Mouse (Mus musculus) neural tube, embryonic 13.5 days (tissue): ENCODE data around the gene Atg4a. TPM values are rescaled to one million over a fixed set of nuclear protein-coding genes. Genes with fewer than 3 reads are reported as not detected.

ENCODE experiments used
- ATAC-seq: fragments of 200-750 bp; cut with Nextera tagmentation; 2 replicates; pipeline ENCODE4 v1.8.0; 2017; ENCODE audit warnings: low read depth, mild to moderate bottlenecking, moderate TSS enrichment, moderate library complexity
- H3K27ac ChIP-seq: fragments of 300-500 bp; sonication (generic); replicated peaks from 2 replicates; pipeline ENCODE4 v1.5.1; 2015; ENCODE audit warnings: moderate library complexity, mild to moderate bottlenecking, inconsistent platforms
- H3K27me3 ChIP-seq: fragments of 300-500 bp; sonication (generic); 2 replicates; pipeline ENCODE4 v1.6.1; 2015; ENCODE audit warnings: mild to moderate bottlenecking, inconsistent platforms
- H3K36me3 ChIP-seq: fragments of 300-500 bp; sonication (generic); 2 replicates; pipeline ENCODE4 v1.6.1; 2015; ENCODE audit warnings: mild to moderate bottlenecking, inconsistent platforms
- H3K4me1 ChIP-seq: fragments of 300-500 bp; sonication (generic); replicated peaks from 2 replicates; pipeline ENCODE4 v1.6.1; 2015; ENCODE audit warnings: inconsistent platforms
- H3K4me2 ChIP-seq: fragments of 300-500 bp; sonication (generic); 2 replicates; pipeline ENCODE4 v1.6.1; 2015; ENCODE audit warnings: inconsistent platforms, mild to moderate bottlenecking, moderate library complexity
- H3K4me3 ChIP-seq: fragments of 300-500 bp; sonication (generic); 2 replicates; pipeline ENCODE4 v1.5.1; 2015; ENCODE audit warnings: mild to moderate bottlenecking, inconsistent platforms
- H3K9ac ChIP-seq: fragments of 300-500 bp; sonication (generic); 2 replicates; pipeline ENCODE4 v1.6.1; 2015; ENCODE audit warnings: moderate library complexity, mild to moderate bottlenecking, inconsistent platforms
- H3K9me3 ChIP-seq: fragments of 300-500 bp; sonication (generic); 2 replicates; pipeline ENCODE4 v1.6.1; 2016; ENCODE audit warnings: inconsistent platforms
- WGBS: fragments of 180-500 bp; shearing (Covaris S2); methylation state at CpG from one replicate; pipeline ENCODE4 v1.1.7; 2015; 5-methylcytosine and 5-hydroxymethylcytosine counted together
- polyA plus RNA-seq: library from polyadenylated mRNA; unstranded; fragments of >200 nt; fragmentation: Nextera tagmentation; extraction: Ambion mirVana; gene quantifications from 2 replicates; pipeline ENCODE4 v1.2.1, GENCODE M21; 2015

Atg4a gene
- polyA plus RNA-seq: 15.2 and 16.9 TPM in 2 replicates

DNA sequence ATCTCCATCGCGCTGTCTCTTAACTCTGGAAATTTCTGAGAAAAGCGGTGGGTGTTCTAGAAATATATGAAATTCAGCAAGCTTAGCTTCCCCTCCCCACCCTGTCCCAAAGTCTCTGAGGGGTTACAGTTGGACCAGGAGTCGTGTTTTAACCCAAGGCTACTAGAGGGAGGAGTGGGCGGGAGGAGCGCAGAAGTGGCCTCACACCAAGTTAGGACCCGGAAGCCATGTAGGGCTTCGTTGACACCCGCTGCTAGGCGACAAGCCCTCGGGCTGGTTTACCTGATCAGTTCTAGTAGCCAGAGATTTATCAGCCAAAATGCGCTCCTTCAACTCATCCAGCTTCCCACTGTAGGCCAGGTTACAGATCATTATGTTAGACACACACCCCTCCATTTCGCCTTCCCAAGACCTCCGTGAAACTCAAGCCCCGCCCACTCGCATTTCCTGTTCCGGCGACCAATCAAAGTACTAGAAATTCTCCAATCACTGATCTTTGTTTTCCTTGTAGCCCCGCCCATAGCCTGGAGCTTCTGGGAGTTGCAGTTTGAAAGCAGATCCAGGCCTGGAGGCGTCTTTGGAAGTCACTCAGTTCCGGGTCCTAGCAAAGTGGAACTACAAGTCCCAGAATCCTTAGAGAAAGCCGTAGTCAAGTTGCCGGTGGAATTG lies at the start of gene Atg4a, which contains the start of gene Psmd10:
Gene Atg4a (plus strand): TSS at position 636 of the 669 bp plus-strand sequence.
Gene Psmd10 (minus strand): TSS at position 457 of the 669 bp plus-strand sequence.
- Histone ChIP-seq H3K27me3 (peaks cover 28% of the 10 kb centered on the region), H3K4me2 (peak within 1 kb of the TSS; percentile 57), H3K27ac (no peak within 1 kb of the TSS), H3K9ac (peak within 1 kb of the TSS; percentile 65), H3K9me3 (no peaks in the 10 kb centered on the region), H3K4me3 (peak within 1 kb of the TSS; percentile 51), H3K4me1 (peaks cover 9% of the 10 kb centered on the region; the same call in 1 of the 2 replicates), H3K36me3 (no peaks in the 10 kb centered on the region)
- peak; percentile 98 for ATAC-seq
- 16% methylated on average over 23 of the region's 23 CpGs for WGBS

DNA sequence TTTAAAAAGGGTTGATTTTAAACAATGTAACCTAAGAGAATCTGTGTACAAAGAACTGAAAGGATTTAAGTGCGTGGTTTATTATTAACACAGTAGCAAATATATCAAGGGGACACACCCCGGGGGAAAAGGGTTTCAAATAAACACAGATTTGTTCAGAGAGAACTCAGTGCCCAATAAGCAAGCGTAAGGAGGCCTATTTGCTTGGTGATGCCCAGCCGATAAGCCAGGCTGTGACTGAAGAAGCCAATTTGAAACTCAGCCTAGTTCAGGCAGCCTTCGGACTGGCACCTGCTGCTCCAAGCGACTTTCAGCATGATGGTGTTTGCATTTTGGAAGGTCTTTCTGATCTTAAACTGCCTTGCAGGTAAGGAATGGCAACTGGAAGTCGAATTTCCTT lies 49.3 kb upstream of the Atg4a start, which contains the start of gene Vsig1:
Gene Vsig1 (plus strand): TSS at position 249 of the 400 bp plus-strand sequence.
- H3K4me3 ChIP-seq: no peak within 1 kb of the TSS
- 65% methylated on average over 7 of the region's 7 CpGs for WGBS
- H3K4me1 ChIP-seq: no peaks in the 10 kb centered on the region
- no peak within 1 kb of the TSS for H3K4me2 ChIP-seq
- H3K9ac ChIP-seq: no peak within 1 kb of the TSS
- ATAC-seq: no peak
- H3K36me3 ChIP-seq: no peaks in the 10 kb centered on the region
- H3K27ac ChIP-seq: no peak within 1 kb of the TSS
- H3K9me3 ChIP-seq: no peaks in the 10 kb centered on the region
- peaks cover 39% of the 10 kb centered on the region for H3K27me3 ChIP-seq

DNA sequence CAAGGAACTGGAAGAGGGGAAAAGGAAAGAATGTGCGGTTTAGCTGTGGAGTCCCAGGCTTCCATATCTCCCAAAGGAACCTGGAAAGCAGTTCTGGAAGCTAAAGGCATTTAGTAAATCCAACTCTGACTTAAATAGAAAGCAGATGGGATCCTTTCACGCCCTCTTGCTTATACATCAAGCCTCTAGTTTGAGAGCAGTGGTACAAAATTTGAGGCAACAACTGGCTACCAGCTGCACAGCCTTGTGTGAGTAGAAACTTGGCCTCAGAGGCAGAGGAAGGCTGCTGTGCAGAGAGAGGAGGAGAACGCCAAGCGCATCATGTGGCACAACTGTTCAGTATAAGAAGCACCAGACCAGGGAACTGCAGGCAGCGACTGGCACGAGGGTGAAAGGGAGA lies 35.4 kb upstream of the Atg4a start:
- Histone ChIP-seq H3K27ac (no peak overlapping the region), H3K4me3 (no peak overlapping the region), H3K9ac (no peak overlapping the region), H3K27me3 (peaks cover 72% of the 10 kb centered on the region), H3K9me3 (no peaks in the 10 kb centered on the region), H3K4me1 (no peaks in the 10 kb centered on the region), H3K4me2 (no peak overlapping the region), H3K36me3 (no peaks in the 10 kb centered on the region)
- ATAC-seq: no peak
- WGBS: 86% methylated on average over 6 of the region's 6 CpGs

- ATAC-seq: no peak
- H3K9me3 ChIP-seq: no peaks in the 10 kb centered on the region
- WGBS: 59% methylated on average over 3 of the region's 3 CpGs
- no peak overlapping the region for H3K27ac ChIP-seq
- peaks cover 74% of the 10 kb centered on the region for H3K27me3 ChIP-seq
- H3K36me3 ChIP-seq: no peaks in the 10 kb centered on the region
- no peak overlapping the region for H3K4me3 ChIP-seq
- H3K4me1 ChIP-seq: no peaks in the 10 kb centered on the region
- no peak overlapping the region for H3K9ac ChIP-seq
- no peak overlapping the region for H3K4me2 ChIP-seq
Observed at GRCm38 (mm10) chrX:140932066-140932465, 24.6 kb upstream of the Atg4a start.

- Histone ChIP-seq H3K9ac (no peak overlapping the region), H3K36me3 (no peaks in the 10 kb centered on the region), H3K4me3 (no peak overlapping the region), H3K9me3 (no peaks in the 10 kb centered on the region), H3K27me3 (peaks cover 72% of the 10 kb centered on the region), H3K27ac (no peak overlapping the region), H3K4me1 (no peaks in the 10 kb centered on the region), H3K4me2 (no peak overlapping the region)
- WGBS: 85% methylated on average over 3 of the region's 3 CpGs
- no peak for ATAC-seq
Observed at GRCm38 (mm10) chrX:140933263-140933662, 23.4 kb upstream of the Atg4a start.

DNA sequence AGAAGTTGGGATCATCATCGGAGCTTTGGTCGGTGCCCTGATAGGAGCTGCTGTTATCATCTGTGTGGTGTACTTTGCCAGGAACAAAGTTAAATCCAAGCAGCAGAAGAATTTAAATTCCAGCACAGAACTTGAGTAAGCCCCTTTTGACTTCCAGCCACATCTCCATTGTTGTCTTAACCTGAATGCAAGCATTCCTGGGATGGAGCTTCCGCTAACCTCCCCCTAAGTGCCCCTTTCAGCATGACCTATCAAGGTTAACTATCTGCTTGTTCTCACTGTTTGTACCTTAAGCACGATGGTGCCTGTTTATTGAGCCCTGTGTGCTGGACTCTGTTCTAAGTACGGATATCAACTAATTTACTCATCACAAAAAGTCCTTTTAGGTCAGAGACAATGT lies 20.4 kb upstream of the Atg4a start:
- Histone ChIP-seq H3K27me3 (peaks cover 66% of the 10 kb centered on the region), H3K9ac (no peak overlapping the region), H3K4me1 (no peaks in the 10 kb centered on the region), H3K4me3 (no peak overlapping the region), H3K27ac (no peak overlapping the region), H3K9me3 (no peaks in the 10 kb centered on the region), H3K4me2 (no peak overlapping the region), H3K36me3 (no peaks in the 10 kb centered on the region)
- ATAC-seq: no peak
- 77% methylated on average over 5 of the region's 5 CpGs for WGBS

DNA sequence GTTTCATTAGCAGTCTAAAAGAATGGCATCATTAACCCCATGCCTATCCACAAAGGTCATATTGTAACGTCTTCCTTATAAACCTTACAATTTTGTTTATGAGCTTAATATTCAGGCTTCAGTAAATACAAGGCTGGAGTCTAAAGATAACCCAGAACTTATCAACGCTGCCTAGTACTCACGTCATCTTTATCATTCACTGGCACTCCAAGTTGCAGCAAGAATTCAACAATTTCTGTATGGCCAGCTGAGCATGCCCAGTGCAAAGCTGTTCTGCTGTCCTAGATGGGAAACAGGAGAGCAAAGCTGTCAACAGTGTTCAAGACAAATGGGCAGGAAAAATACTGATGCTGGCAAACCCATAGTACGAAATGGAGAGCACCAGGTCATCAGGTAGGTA lies 3.1 kb upstream of the Atg4a start:
- no peak for ATAC-seq
- no peak overlapping the region for H3K4me2 ChIP-seq
- peaks cover 9% of the 10 kb centered on the region; the same call in 1 of the 2 replicates for H3K4me1 ChIP-seq
- 95% methylated on average over 4 of the region's 4 CpGs for WGBS
- H3K9me3 ChIP-seq: no peaks in the 10 kb centered on the region
- peaks cover 37% of the 10 kb centered on the region for H3K27me3 ChIP-seq
- H3K9ac ChIP-seq: no peak overlapping the region
- peaks cover 10% of the 10 kb centered on the region for H3K36me3 ChIP-seq
- no peak overlapping the region for H3K4me3 ChIP-seq
- no peak overlapping the region for H3K27ac ChIP-seq

- Histone ChIP-seq H3K9me3 (no peaks in the 10 kb centered on the region), H3K4me1 (peaks cover 9% of the 10 kb centered on the region; the same call in 1 of the 2 replicates), H3K9ac (peak overlapping the region; percentile 54), H3K27me3 (peaks cover 28% of the 10 kb centered on the region), H3K4me2 (peak overlapping the region; percentile 57), H3K27ac (no peak overlapping the region), H3K4me3 (peak overlapping the region; percentile 51), H3K36me3 (no peaks in the 10 kb centered on the region)
- WGBS: 19% methylated on average over 5 of the region's 5 CpGs
- peak; percentile 81 for ATAC-seq
Observed at GRCm38 (mm10) chrX:140956959-140957358, 252 bp downstream of the Atg4a start.

DNA sequence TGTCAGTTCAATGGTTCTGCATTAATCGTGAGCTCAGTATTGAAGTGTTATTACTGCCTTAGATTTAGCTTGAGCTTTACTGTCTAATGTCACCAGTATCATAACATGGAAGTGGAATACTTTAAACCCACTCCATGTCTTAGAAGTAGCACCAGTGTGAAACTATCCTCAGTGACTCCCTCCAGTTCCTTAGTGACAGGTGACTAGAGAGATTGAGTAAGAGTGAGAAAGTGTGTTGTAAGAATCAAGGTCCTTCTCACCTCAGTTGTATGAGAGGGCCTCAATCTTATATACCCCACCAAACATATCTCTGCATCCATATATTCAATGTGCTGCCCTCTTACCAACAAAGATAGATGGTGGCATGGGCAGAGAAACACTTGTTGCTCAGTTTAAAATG lies 22.2 kb downstream of the Atg4a start:
- no peak overlapping the region for H3K4me2 ChIP-seq
- ATAC-seq: no peak
- no peaks in the 10 kb centered on the region for H3K4me1 ChIP-seq
- H3K9ac ChIP-seq: no peak overlapping the region
- no peak overlapping the region for H3K27ac ChIP-seq
- H3K27me3 ChIP-seq: peaks cover 78% of the 10 kb centered on the region
- 93% methylated on average over 1 of the region's 1 CpGs for WGBS
- no peaks in the 10 kb centered on the region for H3K36me3 ChIP-seq
- no peak overlapping the region for H3K4me3 ChIP-seq
- no peaks in the 10 kb centered on the region for H3K9me3 ChIP-seq

GRCm38 (mm10) chrX:140979546-140979945 lies 22.8 kb downstream of the Atg4a start:
- no peak overlapping the region for H3K9ac ChIP-seq
- 77% methylated on average over 2 of the region's 2 CpGs for WGBS
- H3K36me3 ChIP-seq: no peaks in the 10 kb centered on the region
- ATAC-seq: no peak
- H3K27ac ChIP-seq: no peak overlapping the region
- H3K27me3 ChIP-seq: peaks cover 84% of the 10 kb centered on the region
- no peak overlapping the region for H3K4me3 ChIP-seq
- H3K9me3 ChIP-seq: no peaks in the 10 kb centered on the region
- H3K4me2 ChIP-seq: no peak overlapping the region
- H3K4me1 ChIP-seq: no peaks in the 10 kb centered on the region

- peaks cover 87% of the 10 kb centered on the region for H3K27me3 ChIP-seq
- WGBS: 78% methylated on average over 4 of the region's 4 CpGs
Observed at GRCm38 (mm10) chrX:140980163-140980562, 23.5 kb downstream of the Atg4a start.

GRCm38 (mm10) chrX:140983206-140983960 lies 26.7 kb downstream of the Atg4a start:
- no peak for ATAC-seq
- Histone ChIP-seq H3K27ac (no peak overlapping the region), H3K27me3 (peaks cover 87% of the 10 kb centered on the region), H3K4me2 (no peak overlapping the region), H3K9ac (no peak overlapping the region), H3K36me3 (no peaks in the 10 kb centered on the region), H3K4me1 (no peaks in the 10 kb centered on the region), H3K9me3 (no peaks in the 10 kb centered on the region), H3K4me3 (no peak overlapping the region)
- WGBS: 56% methylated on average over 6 of the region's 6 CpGs

More at GRCm38 (mm10) chrX:140980163-140980562, 23.5 kb downstream of the Atg4a start:
- Histone ChIP-seq H3K4me1 (no peaks in the 10 kb centered on the region), H3K9ac (no peak overlapping the region), H3K27ac (no peak overlapping the region), H3K4me2 (no peak overlapping the region), H3K9me3 (no peaks in the 10 kb centered on the region), H3K4me3 (no peak overlapping the region), H3K36me3 (no peaks in the 10 kb centered on the region)
- ATAC-seq: no peak
